ENCODE assay signal across 10 mouse cellular contexts in genomic region chr8:90849462-90850050, GRCm38 (mm10). TPM values are rescaled to one million over a fixed set of nuclear protein-coding genes. Genes with fewer than 3 reads are reported as not detected.
DNase-seq lines count a peak whose midpoint lies in the region; ATAC-seq and TF ChIP-seq lines count a peak whose summit lies in the region.
"Had no signal": no experiment of that assay in that cellular context is flagged by ENCODE, and none has a peak within 500 bp of the region (broad histone marks: within the 10 kb centered on the region; RNA-seq: fewer than 3 reads in every experiment).

No protein-coding gene starts in this region.

- no peaks in the 10 kb centered on the region for H3K27me3 ChIP-seq in hindbrain, postnatal 0 days (ENCODE audit: insufficient read depth, low read length)
- H3K27me3 ChIP-seq in midbrain, postnatal 0 days (ENCODE audit: insufficient read depth, low read length) = no peaks in the 10 kb centered on the region
- H3K27me3 ChIP-seq in liver, embryonic 12.5 days (replicated peaks) = no peaks in the 10 kb centered on the region
- H3K27me3 ChIP-seq in kidney, adult 2 months (replicated peaks; ENCODE audit: control insufficient read depth, insufficient read depth, low read length) = no peaks in the 10 kb centered on the region

- 0 out of 2 replicates have a peak overlapping the region, but pooled peaks have one; percentile 3 for H3K4me2 ChIP-seq in hindbrain, postnatal 0 days (ENCODE audit: low read depth, low read length)
- peak overlapping the region; percentile 6; the same call in 1 of the 2 replicates for H3K4me2 ChIP-seq in midbrain, postnatal 0 days (ENCODE audit: low read depth, low read length, poor library complexity, severe bottlenecking)
- no peak overlapping the region for H3K4me2 ChIP-seq in liver, embryonic 12.5 days

- no peaks in the 10 kb centered on the region for H3K36me3 ChIP-seq in hindbrain, postnatal 0 days (ENCODE audit: insufficient read depth, low read length)
- no peaks in the 10 kb centered on the region for H3K36me3 ChIP-seq in midbrain, postnatal 0 days (ENCODE audit: insufficient read depth, low read length)
- H3K36me3 ChIP-seq in liver, embryonic 12.5 days = no peaks in the 10 kb centered on the region
- no peaks in the 10 kb centered on the region for H3K36me3 ChIP-seq in kidney, adult 2 months (ENCODE audit: control insufficient read depth, insufficient read depth, low read length)

- H3K4me3 ChIP-seq in hindbrain, postnatal 0 days (ENCODE audit: low read length) = no peak overlapping the region
- H3K4me3 ChIP-seq in midbrain, postnatal 0 days (ENCODE audit: low read depth, low read length) = no peak overlapping the region
- H3K4me3 ChIP-seq in liver, embryonic 12.5 days = no peak overlapping the region
- no peak overlapping the region for H3K4me3 ChIP-seq in kidney, adult 2 months (ENCODE audit: insufficient read depth, low read depth, low read length)

- no peak for TF ChIP-seq CTCF in hindbrain, postnatal 0 days (IDR thresholded peaks at IDR 0.05; ENCODE audit: low read depth)
- no peak for TF ChIP-seq CTCF in midbrain, postnatal 0 days (IDR thresholded peaks at IDR 0.05)
- TF ChIP-seq CTCF in kidney, adult 2 months (conservative IDR thresholded peaks at IDR 0.05; ENCODE audit: insufficient read depth, insufficient read length, low read depth, low read length) = no peak

- peaks cover 10% of the 10 kb centered on the region for H3K4me1 ChIP-seq in hindbrain, postnatal 0 days (ENCODE audit: insufficient read depth, low read length)
- H3K4me1 ChIP-seq in midbrain, postnatal 0 days (ENCODE audit: insufficient read depth, low read length) = peaks cover 5% of the 10 kb centered on the region; the same call in 1 of the 2 replicates
- peaks cover 4% of the 10 kb centered on the region for H3K4me1 ChIP-seq in liver, embryonic 12.5 days
- H3K4me1 ChIP-seq in kidney, adult 2 months (ENCODE audit: control insufficient read depth, insufficient read depth, low read length) = no peaks in the 10 kb centered on the region

- H3K9me3 ChIP-seq in hindbrain, postnatal 0 days (ENCODE audit: low read length) = no peaks in the 10 kb centered on the region
- no peaks in the 10 kb centered on the region for H3K9me3 ChIP-seq in midbrain, postnatal 0 days (ENCODE audit: low read length)
- H3K9me3 ChIP-seq in liver, embryonic 12.5 days (replicated peaks) = no peaks in the 10 kb centered on the region

- peak overlapping the region; percentile 78 for H3K27ac ChIP-seq in hindbrain, postnatal 0 days
- H3K27ac ChIP-seq in midbrain, postnatal 0 days (ENCODE audit: low read depth, low read length) = peak overlapping the region; percentile 68
- H3K27ac ChIP-seq in liver, embryonic 12.5 days = no peak overlapping the region
- no peak overlapping the region for H3K27ac ChIP-seq in kidney, adult 2 months (ENCODE audit: insufficient read depth, low read depth, low read length)

- DNase-seq in MN1 (ENCODE audit: low spot score) = peak; percentile 72
- peak; percentile 38 for DNase-seq in embryo, embryonic 11 days
- peak; percentile 74 for DNase-seq in hindbrain, postnatal 0 days (ENCODE audit: low spot score)
- DNase-seq in midbrain, postnatal 0 days (ENCODE audit: low spot score) = peak; percentile 79
- no peak for DNase-seq in thymus, postnatal 25 days
- DNase-seq in kidney, adult 2 months = no peak
- DNase-seq: heart, adult 11 months; lung, postnatal 36 days had no signal

- 36% methylated on average over 11 of the region's 11 CpGs for WGBS in hindbrain, postnatal 0 days
- WGBS in midbrain, postnatal 0 days = 32% methylated on average over 11 of the region's 11 CpGs
- 67% methylated on average over 11 of the region's 11 CpGs for WGBS in liver, embryonic 12.5 days (ENCODE audit: insufficient replicate concordance)
- WGBS in kidney, adult 2 months = 83% methylated on average over 11 of the region's 11 CpGs

- H3K9ac ChIP-seq in hindbrain, postnatal 0 days (replicated peaks; ENCODE audit: low read length) = no peak overlapping the region
- H3K9ac ChIP-seq in midbrain, postnatal 0 days (replicated peaks; ENCODE audit: low read length, poor library complexity, severe bottlenecking) = peak overlapping the region; percentile 42; the same call in 1 of the 2 replicates
- no peak overlapping the region for H3K9ac ChIP-seq in liver, embryonic 12.5 days

- no peak for TF ChIP-seq POLR2A in kidney, adult 2 months (IDR thresholded peaks at IDR 0.05; ENCODE audit: low read depth, low read length)

- peak; percentile 39; the same call in 1 of the 2 replicates for ATAC-seq in hindbrain, postnatal 0 days
- peak; percentile 46; the same call in 1 of the 2 replicates for ATAC-seq in midbrain, postnatal 0 days (ENCODE audit: low FRiP score)
- no peak for ATAC-seq in liver, embryonic 12.5 days

RNA-seq across cellular contexts. Expression of gene Chd9, which starts 21.4 kb away (rescaled TPM):
- total RNA-seq in hindbrain, postnatal 0 days (2014; rRNA removed) = 87.2 and 112 TPM in 2 replicates
- 103 and 106 TPM in 2 replicates for polyA plus RNA-seq in hindbrain, postnatal 0 days (2015; fragmentation: Nextera tagmentation; extraction: Ambion mirVana)
- 82.7 and 97.4 TPM in 2 replicates for total RNA-seq in midbrain, postnatal 0 days (2014; rRNA removed)
- polyA plus RNA-seq in midbrain, postnatal 0 days (2015; fragmentation: Nextera tagmentation; extraction: Ambion mirVana) = 74.0 and 78.5 TPM in 2 replicates
- polyA plus RNA-seq in liver, embryonic 12.5 days (2016; fragmentation: Nextera tagmentation; extraction: Ambion mirVana) = 15.2 and 15.7 TPM in 2 replicates
- polyA plus RNA-seq in kidney, adult 2 months (2012; rRNA removed) = 224 and 271 TPM in 2 replicates

RNA-seq across cellular contexts. Expression of gene Gm19935, which starts 32.4 kb away (rescaled TPM):
- total RNA-seq in hindbrain, postnatal 0 days (2014; rRNA removed) = 2.0 and 7.2 TPM in 2 replicates
- 3.9 and 5.5 TPM in 2 replicates for polyA plus RNA-seq in hindbrain, postnatal 0 days (2015; fragmentation: Nextera tagmentation; extraction: Ambion mirVana)
- total RNA-seq in midbrain, postnatal 0 days (2014; rRNA removed) = 1.4 and 1.8 TPM in 2 replicates
- 1.8 and 2.5 TPM in 2 replicates for polyA plus RNA-seq in midbrain, postnatal 0 days (2015; fragmentation: Nextera tagmentation; extraction: Ambion mirVana)
- not detected in 2 replicates for polyA plus RNA-seq in liver, embryonic 12.5 days (2016; fragmentation: Nextera tagmentation; extraction: Ambion mirVana)
- polyA plus RNA-seq in kidney, adult 2 months (2012; rRNA removed) = 0.16 and 0.24 TPM in 2 replicates
- polyA plus RNA-seq: spleen, adult 2 months had no signal

Comparison
In these comparisons a context has a peak if more than half of its experiments do, and no peak if none do; other contexts are left out.
1. DNase-seq: peak in MN1 (single experiment), embryo, embryonic 11 days (single experiment), hindbrain, postnatal 0 days (single experiment) and midbrain, postnatal 0 days (single experiment); none in thymus, postnatal 25 days (single experiment) and kidney, adult 2 months (single experiment).
2. H3K27ac ChIP-seq: peak in hindbrain, postnatal 0 days (single experiment) and midbrain, postnatal 0 days (single experiment); none in liver, embryonic 12.5 days (single experiment) and kidney, adult 2 months (single experiment).